In genomic region chr16:32507407-32507806, GRCm38 (mm10) we compare ENCODE assay signal across 8 mouse cellular contexts. TPM values are rescaled to one million over a fixed set of nuclear protein-coding genes. Genes with fewer than 3 reads are reported as not detected.
DNase-seq lines count a peak whose midpoint lies in the region; ATAC-seq and TF ChIP-seq lines count a peak whose summit lies in the region.

No protein-coding gene starts in this region.

- peak; percentile 90 for TF ChIP-seq CTCF in bone marrow macrophage, adult 2 months (IDR thresholded peaks at IDR 0.05; ENCODE audit: low read depth, low read length)
- peak; percentile 92; the same call in 1 of the 2 replicates for TF ChIP-seq CTCF in testis, adult 2 months (IDR thresholded peaks at IDR 0.05; ENCODE audit: control insufficient read depth, insufficient read depth, insufficient replicate concordance, low read depth, low read length)

- 19% methylated on average over 9 of the region's 9 CpGs for WGBS in forebrain, embryonic 14.5 days
- 21% methylated on average over 9 of the region's 9 CpGs for WGBS in forebrain, embryonic 16.5 days

- H3K4me3 ChIP-seq in forebrain, embryonic 14.5 days (ENCODE audit: low read depth, low read length), result no peak overlapping the region
- H3K4me3 ChIP-seq in forebrain, embryonic 16.5 days (replicated peaks; ENCODE audit: low read length), result no peak overlapping the region
- no peak overlapping the region for H3K4me3 ChIP-seq in bone marrow macrophage, adult 2 months (ENCODE audit: insufficient read depth, low read length)
- H3K4me3 ChIP-seq in megakaryocyte, embryonic 14.5 days (replicated peaks), result peak overlapping the region; percentile 80
- H3K4me3 ChIP-seq in testis, adult 2 months (ENCODE audit: control insufficient read depth, low read depth, low read length), result no peak overlapping the region

- no peak for TF ChIP-seq POLR2A in bone marrow macrophage, adult 2 months (IDR thresholded peaks at IDR 0.05; ENCODE audit: borderline replicate concordance, low read depth, low read length)
- no peak for TF ChIP-seq POLR2A in testis, adult 2 months (IDR thresholded peaks at IDR 0.05; ENCODE audit: control insufficient read depth, low read depth, low read length)

- no peaks in the 10 kb centered on the region for H3K9me3 ChIP-seq in forebrain, embryonic 14.5 days (replicated peaks; ENCODE audit: control insufficient read depth, low read length)
- no peaks in the 10 kb centered on the region for H3K9me3 ChIP-seq in forebrain, embryonic 16.5 days (ENCODE audit: control insufficient read depth, low read length)
- no peaks in the 10 kb centered on the region for H3K9me3 ChIP-seq in megakaryocyte, embryonic 14.5 days

- peak; percentile 39 for DNase-seq in forebrain, embryonic 14.5 days (ENCODE audit: low spot score)
- peak; percentile 56 for DNase-seq in CD4-positive helper T cell, adult 2 months (ENCODE audit: low read depth, low spot score)
- DNase-seq in forelimb bud, embryonic 11.5 days (ENCODE audit: low read depth, low spot score), result peak; percentile 48
- DNase-seq in layer of hippocampus, postnatal 10 days (ENCODE audit: low spot score in 2 of 2), result peak; percentile 65 to 74

- no peaks in the 10 kb centered on the region for H3K4me1 ChIP-seq in forebrain, embryonic 14.5 days (ENCODE audit: control insufficient read depth, insufficient read depth, low read length)
- H3K4me1 ChIP-seq in forebrain, embryonic 16.5 days (replicated peaks; ENCODE audit: control insufficient read depth, insufficient read depth, low read length), result peaks cover 12% of the 10 kb centered on the region
- no peaks in the 10 kb centered on the region for H3K4me1 ChIP-seq in bone marrow macrophage, adult 2 months (ENCODE audit: control insufficient read depth, insufficient read depth, low read length)
- H3K4me1 ChIP-seq in megakaryocyte, embryonic 14.5 days, result peaks cover 91% of the 10 kb centered on the region
- no peaks in the 10 kb centered on the region; the same call in 1 of the 2 replicates for H3K4me1 ChIP-seq in testis, adult 2 months (ENCODE audit: control insufficient read depth, insufficient read depth, low read length)

- no peak overlapping the region for H3K9ac ChIP-seq in forebrain, embryonic 14.5 days (ENCODE audit: low read length)
- no peak overlapping the region for H3K9ac ChIP-seq in forebrain, embryonic 16.5 days (replicated peaks; ENCODE audit: low read depth, low read length)

- H3K27me3 ChIP-seq in forebrain, embryonic 14.5 days (replicated peaks; ENCODE audit: control insufficient read depth, insufficient read depth, low read length), result no peaks in the 10 kb centered on the region
- H3K27me3 ChIP-seq in forebrain, embryonic 16.5 days (replicated peaks; ENCODE audit: control insufficient read depth, insufficient read depth, low read length), result no peaks in the 10 kb centered on the region
- H3K27me3 ChIP-seq in megakaryocyte, embryonic 14.5 days (replicated peaks), result peaks cover 13% of the 10 kb centered on the region
- H3K27me3 ChIP-seq in testis, adult 2 months (ENCODE audit: control insufficient read depth, insufficient read depth, low read length), result no peaks in the 10 kb centered on the region

- H3K36me3 ChIP-seq in forebrain, embryonic 14.5 days (ENCODE audit: control insufficient read depth, insufficient read depth, low read length), result no peaks in the 10 kb centered on the region
- no peaks in the 10 kb centered on the region for H3K36me3 ChIP-seq in forebrain, embryonic 16.5 days (ENCODE audit: control insufficient read depth, insufficient read depth)
- no peaks in the 10 kb centered on the region for H3K36me3 ChIP-seq in megakaryocyte, embryonic 14.5 days (replicated peaks; ENCODE audit: low read length)
- no peaks in the 10 kb centered on the region for H3K36me3 ChIP-seq in testis, adult 2 months (ENCODE audit: control insufficient read depth, insufficient read depth, low read length)

- no peak overlapping the region for H3K4me2 ChIP-seq in forebrain, embryonic 14.5 days (ENCODE audit: low read length)
- H3K4me2 ChIP-seq in forebrain, embryonic 16.5 days (ENCODE audit: low read length), result no peak overlapping the region

- ATAC-seq in forebrain, embryonic 14.5 days, result peak; percentile 45; the same call in 1 of the 2 replicates
- ATAC-seq in forebrain, embryonic 16.5 days, result no peak

- no peak overlapping the region for H3K27ac ChIP-seq in forebrain, embryonic 14.5 days (ENCODE audit: low read depth, low read length)
- no peak overlapping the region for H3K27ac ChIP-seq in forebrain, embryonic 16.5 days (ENCODE audit: low read length)
- H3K27ac ChIP-seq in bone marrow macrophage, adult 2 months (ENCODE audit: insufficient read depth, low read depth, low read length), result no peak overlapping the region
- H3K27ac ChIP-seq in testis, adult 2 months (ENCODE audit: control insufficient read depth, insufficient read depth, low read depth, low read length), result no peak overlapping the region

RNA-seq across cellular contexts. Expression of gene Zdhhc19, which starts 11.3 kb away (rescaled TPM):
- not detected in 2 replicates for polyA plus RNA-seq in forebrain, embryonic 14.5 days (2014; fragmentation: Nextera tagmentation; extraction: Ambion mirVana)
- polyA plus RNA-seq in forebrain, embryonic 16.5 days (2015; fragmentation: Nextera tagmentation; extraction: Ambion mirVana), result not detected in 2 replicates
- not detected in 2 replicates for polyA plus RNA-seq in bone marrow macrophage, adult 2 months (2012; ENCODE audit: insufficient read depth, insufficient read length, missing spikeins)
- not detected for total RNA-seq in layer of hippocampus, postnatal 10 days (2021)
- polyA plus RNA-seq in megakaryocyte, embryonic 14.5 days (2012; ENCODE audit: insufficient read depth, low replicate concordance), result 0.20 TPM in 1 of 2 replicates, not detected in the other
- polyA plus RNA-seq in testis, adult 2 months (2012; rRNA removed), result 218 and 242 TPM in 2 replicates

RNA-seq across cellular contexts. Expression of gene Slc51a, which starts 19.7 kb away (rescaled TPM):
- 0.20 and 0.21 TPM in 2 replicates for polyA plus RNA-seq in forebrain, embryonic 14.5 days (2014; fragmentation: Nextera tagmentation; extraction: Ambion mirVana)
- polyA plus RNA-seq in forebrain, embryonic 16.5 days (2015; fragmentation: Nextera tagmentation; extraction: Ambion mirVana), result 0.09 TPM in 1 of 2 replicates, not detected in the other
- not detected in 2 replicates for polyA plus RNA-seq in bone marrow macrophage, adult 2 months (2012; ENCODE audit: insufficient read depth, insufficient read length, missing spikeins)
- total RNA-seq in layer of hippocampus, postnatal 10 days (2021), result not detected
- polyA plus RNA-seq in megakaryocyte, embryonic 14.5 days (2012; ENCODE audit: insufficient read depth, low replicate concordance), result not detected in 2 replicates
- 0.49 and 0.87 TPM in 2 replicates for polyA plus RNA-seq in testis, adult 2 months (2012; rRNA removed)

Comparison
In these comparisons a context has a peak if more than half of its experiments do, and no peak if none do; other contexts are left out.
1. RNA of gene Zdhhc19, which starts 11.3 kb away (polyA plus RNA-seq): 218 to 242 TPM in testis, adult 2 months; 0.20 TPM in megakaryocyte, embryonic 14.5 days, not detected in forebrain, embryonic 16.5 days, not detected in forebrain, embryonic 14.5 days and not detected in bone marrow macrophage, adult 2 months; every median in the first group is over 100 times any median in the second.
2. Peak in every context shown above with its lines, with median percentiles within 50 percentile points of each other: DNase-seq.